Mouse (Mus musculus) adrenal gland, adult 18-20 months (tissue): ENCODE data around the gene Hnrnpul2. TPM values are rescaled to one million over a fixed set of nuclear protein-coding genes. Genes with fewer than 3 reads are reported as not detected.
A peak's percentile ranks its signal among the peaks of the same experiment; 100 is the strongest.
"Not testable (repeated sequence)": the region's sequence is repeated elsewhere in the genome, so short reads cannot be mapped to it uniquely, and the experiment has no call there.

Experiments used
- DNase-seq, 2 experiments: peaks; one replicate each; pipeline ENCODE4 v3.0.0; 2021 to 2022; ENCODE audit warnings: low spot score in 2 of 2
- total RNA-seq, 2 experiments: library from RNA; stranded (reverse); gene quantifications; 1 replicate in 1 of 2; 2 replicates in 1 of 2; pipeline ENCODE4 v1.2.3; 2021

Hnrnpul2 gene
- total RNA-seq, 2 experiments from 2014 or later: 62.6 to 72.1 TPM

GRCm38 (mm10) chr19:8817001-8817400, 2.8 kb upstream of the Hnrnpul2 start:
- no peak for DNase-seq

- DNase-seq: no peak
These were observed 1.5 kb upstream of the Hnrnpul2 start for GRCm38 (mm10) chr19:8818301-8818798.

- DNase-seq: peak; percentile 84 to 87
These were observed 812 bp upstream of the Hnrnpul2 start, which contains the start of gene Ttc9c for GRCm38 (mm10) chr19:8818801-8819595. Ttc9c (minus strand) TSS chr19:8819333.

GRCm38 (mm10) chr19:8820424-8820956, 680 bp downstream of the Hnrnpul2 start:
- no peak for DNase-seq

DNA sequence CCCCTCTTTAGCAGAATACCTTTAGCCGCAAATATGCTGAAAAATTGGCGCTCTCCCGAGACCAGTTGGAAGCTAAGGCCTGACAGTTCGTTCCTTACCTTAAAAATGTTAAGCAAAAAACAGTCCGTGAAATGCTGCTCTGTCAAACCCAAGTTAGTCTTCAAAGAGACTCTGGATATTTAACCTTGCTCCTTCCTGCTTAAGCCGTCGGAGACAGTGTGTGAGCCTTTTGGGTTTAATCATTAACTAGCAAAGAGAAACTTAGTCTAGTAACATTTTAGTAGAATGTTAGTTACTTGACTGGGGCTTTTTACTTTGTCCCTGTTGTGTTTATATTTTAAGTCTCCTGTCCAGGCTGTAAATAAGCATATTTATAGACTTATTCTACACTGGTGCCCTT, 1.3 kb downstream of the Hnrnpul2 start:
- DNase-seq: no peak

DNA sequence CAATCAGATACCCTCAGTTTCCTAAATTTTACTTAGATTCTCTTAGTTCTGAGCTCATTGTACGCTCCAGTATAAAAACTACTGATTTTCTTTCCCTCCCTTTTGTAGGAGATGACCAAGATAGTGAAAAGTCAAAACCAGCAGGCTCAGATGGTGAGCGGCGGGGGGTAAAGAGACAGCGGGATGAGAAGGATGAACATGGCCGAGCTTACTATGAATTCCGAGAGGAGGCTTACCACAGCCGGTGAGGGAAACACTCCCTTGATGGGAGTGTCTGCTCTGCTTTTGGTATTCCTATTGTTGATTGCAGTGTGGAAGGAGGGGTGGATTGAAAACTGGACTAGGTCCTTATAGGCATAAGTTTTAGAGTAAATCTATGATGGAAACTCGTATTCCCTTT, 2.9 kb downstream of the Hnrnpul2 start:
- DNase-seq: no peak

GRCm38 (mm10) chr19:8829660-8830059, 9.8 kb downstream of the Hnrnpul2 start, which contains the start of gene AC129217.1:
AC129217.1 (plus strand) TSS chr19:8829773.
- DNase-seq: no peak

DNA sequence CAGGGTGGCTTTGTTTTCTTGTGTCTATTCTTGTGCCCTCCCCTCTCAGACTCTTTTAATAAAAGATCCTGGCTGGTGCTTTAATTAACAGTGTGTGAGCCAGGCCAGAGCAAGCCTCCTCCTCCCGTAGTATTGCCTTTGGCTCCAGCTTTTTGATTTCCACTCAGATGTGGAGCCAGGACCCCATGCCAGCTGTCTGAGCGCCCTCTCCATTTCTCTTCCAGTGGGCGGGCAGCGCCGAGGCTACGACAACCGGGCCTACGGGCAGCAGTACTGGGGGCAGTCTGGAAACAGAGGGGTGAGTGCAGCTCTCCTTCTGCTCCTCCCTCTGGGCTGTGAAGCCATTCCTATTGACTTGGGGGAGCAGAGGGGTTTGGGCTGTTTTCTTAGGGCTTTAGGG, 10.9 kb downstream of the Hnrnpul2 start:
- no peak for DNase-seq

DNA sequence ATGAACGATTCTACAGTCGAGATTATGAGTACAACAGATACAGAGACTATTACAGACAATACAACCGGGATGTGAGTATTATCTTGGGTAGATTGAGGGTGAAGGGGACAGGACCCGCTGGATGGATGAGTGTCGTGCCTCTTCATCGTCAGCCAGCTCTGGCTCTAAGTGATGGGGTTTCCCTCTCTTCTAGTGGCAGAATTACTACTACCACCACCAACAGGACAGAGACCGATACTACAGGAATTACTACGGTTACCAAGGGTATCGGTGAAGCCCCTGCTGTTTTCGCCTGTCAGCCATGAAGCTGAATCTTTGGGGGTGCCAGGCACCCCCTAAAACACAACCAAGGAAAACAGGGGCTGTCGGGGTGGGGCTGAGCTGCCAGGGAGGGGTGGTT, 11.5 kb downstream of the Hnrnpul2 start:
- no peak for DNase-seq

- DNase-seq: no peak
These were observed 13.2 kb downstream of the Hnrnpul2 start for GRCm38 (mm10) chr19:8832971-8833370.

- not testable (repeated sequence) for DNase-seq
These were observed 16.5 kb downstream of the Hnrnpul2 start for GRCm38 (mm10) chr19:8836327-8836726.

GRCm38 (mm10) chr19:8837251-8837791, 17.5 kb downstream of the Hnrnpul2 start, which contains the start of gene Bscl2:
Bscl2 (plus strand) TSS chr19:8837467.
- peak; percentile 72 to 80 for DNase-seq

DNA sequence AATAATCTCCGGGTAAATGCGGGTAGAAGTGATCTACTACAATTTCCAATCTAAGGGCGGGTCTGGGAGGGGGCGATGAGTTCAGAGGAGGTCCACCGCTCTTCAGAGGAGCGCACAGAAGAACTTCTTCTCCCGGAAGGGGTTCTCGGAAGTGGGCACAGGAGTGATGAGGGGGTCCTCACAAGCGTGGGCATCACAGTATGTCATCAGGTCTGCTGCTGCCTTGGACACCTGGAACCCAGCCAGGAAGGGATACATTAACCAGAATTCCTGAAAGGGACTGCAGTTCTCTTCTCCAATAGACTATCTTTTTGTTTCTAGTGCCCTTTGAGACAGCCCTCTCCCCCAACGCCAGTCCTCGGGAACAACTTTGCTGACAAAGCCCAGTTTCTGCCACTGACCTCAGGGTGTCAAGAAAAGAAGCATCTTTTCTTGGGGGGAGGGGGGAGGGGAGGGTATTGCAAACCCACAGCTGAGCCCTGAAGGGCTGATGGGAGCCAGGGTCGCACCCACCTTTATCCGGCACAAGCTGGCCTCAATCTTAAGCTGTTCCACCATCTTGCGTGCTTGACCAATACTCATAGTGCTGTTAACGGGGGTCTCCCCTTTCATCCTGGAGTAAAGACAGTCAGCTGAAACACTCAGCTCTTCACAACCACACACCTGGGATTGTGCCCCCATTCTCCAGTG, 18.4 kb downstream of the Hnrnpul2 start:
- DNase-seq: peak in 1 of 2 experiments; percentile 47

DNA sequence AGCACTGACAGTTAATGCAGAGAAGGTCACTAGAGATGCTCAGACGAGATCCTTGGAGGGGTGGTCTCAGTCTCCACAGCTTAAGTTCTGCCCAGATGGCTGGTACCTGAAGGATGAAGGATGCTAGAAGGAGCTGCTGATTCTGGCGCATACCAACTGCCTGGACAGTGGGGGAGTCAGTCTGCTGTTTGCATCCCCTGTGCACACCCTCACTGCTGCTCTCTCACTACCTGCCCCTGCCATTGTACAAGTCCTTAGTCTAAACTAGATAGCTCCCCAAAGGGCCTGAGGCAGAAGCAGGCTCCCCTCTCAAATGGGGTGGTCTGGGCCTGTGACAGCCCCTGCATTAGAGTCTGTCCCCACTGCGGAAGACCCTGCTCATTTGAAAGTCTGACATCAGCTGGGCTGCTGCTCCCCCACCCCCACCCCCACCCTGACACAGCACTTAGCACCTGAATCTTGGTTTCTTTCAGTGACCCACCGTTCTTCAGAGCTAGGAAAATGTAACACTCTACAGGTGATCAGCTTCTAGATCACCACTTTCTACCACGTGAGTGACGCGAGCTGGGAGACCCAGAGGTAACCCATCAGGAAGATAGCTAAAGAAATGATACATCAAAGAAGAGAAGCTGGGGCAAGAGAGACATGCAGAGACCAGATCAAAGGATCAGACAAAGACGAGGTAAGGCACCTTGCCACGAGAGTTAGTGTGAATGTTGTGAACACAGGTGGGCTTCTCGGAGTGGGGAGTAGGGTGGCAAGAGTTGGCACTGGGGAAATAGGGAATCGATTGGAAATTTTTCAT, 19.5 kb downstream of the Hnrnpul2 start, which contains the start of gene Gng3:
Gene Gng3, minus strand, starts transcription at position 92 of the 805 bp plus-strand sequence.
- DNase-seq: no peak

DNA sequence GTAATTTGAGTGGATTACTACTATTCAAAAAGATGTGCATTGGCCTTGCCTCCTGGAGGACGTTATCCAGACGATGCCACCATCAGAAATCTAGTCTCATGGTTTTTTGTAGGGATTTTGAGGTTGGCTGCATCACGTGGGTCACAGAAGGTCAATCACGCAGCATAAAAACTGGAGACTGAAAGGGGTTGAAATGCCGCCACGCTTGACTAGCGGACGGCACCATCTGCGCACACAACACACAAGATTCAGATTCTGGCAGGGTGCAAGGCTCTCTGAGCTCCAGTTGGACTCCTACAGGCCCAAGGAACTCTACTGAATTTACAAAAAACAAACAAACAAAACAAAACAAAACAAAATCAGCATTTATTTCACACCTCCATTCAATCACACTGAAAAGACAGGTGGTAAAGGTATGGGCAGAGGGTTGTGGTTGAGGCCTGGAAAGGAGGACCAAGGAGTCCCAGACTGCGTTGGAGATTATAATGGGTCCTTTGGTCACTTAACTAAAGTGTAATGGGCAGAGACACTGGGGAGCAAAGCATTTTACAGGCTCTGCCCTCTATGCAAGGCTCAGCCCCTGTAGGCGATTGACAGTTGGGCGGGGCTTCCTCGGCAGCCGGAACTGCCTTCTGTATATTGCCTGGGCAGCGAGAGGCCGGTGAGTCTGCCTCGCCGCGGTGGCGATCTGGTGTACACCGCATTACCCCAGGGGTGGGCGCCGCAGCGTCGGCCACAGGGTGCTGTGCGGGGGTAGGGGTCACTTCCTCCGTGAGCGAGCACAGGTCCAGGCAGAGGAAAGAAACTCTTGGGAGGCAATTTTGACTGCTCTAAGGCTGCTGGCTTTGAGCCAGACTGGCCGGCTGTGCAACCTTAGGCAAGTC, 20.3 kb downstream of the Hnrnpul2 start:
- peak; percentile 74 to 76 for DNase-seq

- DNase-seq: no peak
These were observed 21.2 kb downstream of the Hnrnpul2 start for GRCm38 (mm10) chr19:8841012-8841411.

DNA sequence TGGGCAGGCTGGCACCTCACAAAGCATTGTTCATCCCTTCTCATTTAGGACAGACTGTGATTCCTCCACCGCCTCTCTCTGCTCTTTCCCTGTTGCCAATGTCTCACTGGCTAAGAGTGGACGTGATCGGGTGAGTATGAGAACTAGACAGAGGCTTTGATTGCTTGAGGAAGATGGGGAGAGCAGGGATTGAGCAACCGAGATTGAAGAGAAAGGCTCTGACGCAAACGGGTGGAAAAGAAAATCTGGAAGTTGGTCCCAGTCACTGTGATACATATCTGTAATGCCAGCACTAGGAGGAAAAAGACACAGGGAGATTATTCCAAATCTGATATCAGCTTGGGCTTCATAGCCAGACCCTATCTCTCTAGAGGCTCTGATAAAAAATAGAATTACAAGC, 23.2 kb downstream of the Hnrnpul2 start:
- no peak for DNase-seq

- peak; percentile 70 to 81 for DNase-seq
These were observed 24.7 kb downstream of the Hnrnpul2 start for GRCm38 (mm10) chr19:8844371-8845129.

DNA sequence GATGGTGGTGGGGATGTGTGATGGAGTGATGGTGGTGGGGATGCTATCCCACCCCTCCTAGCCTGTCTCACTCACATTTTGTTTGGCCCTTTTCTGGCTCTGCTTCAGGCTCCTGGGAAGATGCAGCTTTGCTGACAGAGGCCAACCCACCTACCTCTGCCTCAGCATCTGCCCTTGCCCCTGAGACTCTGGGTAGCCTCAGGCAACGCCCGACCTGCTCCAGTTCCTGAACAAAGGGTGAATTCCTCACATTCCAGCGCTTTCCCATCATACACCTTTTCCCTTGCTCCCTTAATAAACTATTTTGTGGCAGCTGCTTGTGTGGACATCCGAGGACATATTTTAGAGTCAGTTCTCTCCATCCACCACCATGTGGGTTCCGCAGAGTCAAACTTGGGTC, 28.5 kb downstream of the Hnrnpul2 start:
- no peak for DNase-seq
